Mouse (Mus musculus): ENCODE results near the gene Dennd1b. TPM values are rescaled to one million over a fixed set of nuclear protein-coding genes. Genes with fewer than 3 reads are reported as not detected.

Dennd1b gene
- polyA plus RNA-seq, 1 experiment from 2014 or later: 27.1 TPM

DNA sequence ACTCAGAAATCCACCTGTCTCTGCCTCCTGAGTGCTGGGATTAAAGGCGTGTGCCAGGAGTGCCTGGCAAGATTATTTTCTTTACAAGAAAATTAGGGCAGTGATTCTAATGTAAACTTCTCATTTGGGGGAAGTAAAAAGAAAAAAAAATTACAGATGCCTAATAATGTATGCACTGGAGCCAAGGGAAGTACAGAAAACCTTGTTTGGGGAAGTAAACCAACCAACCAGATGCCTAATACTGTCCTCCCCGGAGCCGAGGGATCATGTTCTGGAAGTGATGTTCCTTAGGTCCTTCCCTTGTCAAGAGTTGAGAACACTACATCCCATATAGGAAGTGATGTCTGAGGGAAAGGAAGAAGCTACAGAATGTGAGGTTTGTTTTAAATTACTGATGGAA is 44.2 kb downstream of the Dennd1b start:
- no peak for DNase-seq (ENCODE audit: low spot score)

DNA sequence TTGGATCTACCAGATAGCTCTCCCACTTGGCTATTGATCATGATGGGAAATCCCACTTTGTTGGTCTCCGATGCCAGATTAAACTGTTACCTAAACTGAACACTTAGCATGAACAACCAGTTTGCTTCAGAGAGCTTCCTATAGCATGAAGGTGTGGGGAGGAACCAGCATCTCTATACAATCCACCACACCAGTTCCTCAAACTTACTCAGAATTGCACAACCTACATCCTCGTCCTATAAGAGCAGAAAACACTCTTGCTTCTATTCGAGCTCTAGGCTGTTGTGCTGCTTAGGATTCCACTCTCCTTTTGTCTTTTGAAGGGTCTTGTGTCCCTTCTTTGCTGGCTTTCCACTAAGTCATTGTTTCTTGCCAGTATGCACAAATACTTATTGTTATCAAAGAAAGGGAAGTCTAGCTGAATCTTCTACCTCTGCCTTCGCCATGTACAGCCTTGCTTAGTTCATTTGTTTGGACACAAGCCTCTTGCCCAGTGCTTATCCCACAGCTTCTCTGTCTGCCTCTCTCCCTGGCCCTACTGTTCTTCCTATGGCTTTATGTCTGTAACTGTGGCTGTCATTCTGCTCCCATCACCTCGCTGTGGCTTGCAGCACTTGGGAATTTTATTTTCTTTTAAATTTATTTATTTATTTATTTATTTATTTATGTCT is 52.0 kb downstream of the Dennd1b start:
- no peak for DNase-seq (ENCODE audit: low spot score)

DNA sequence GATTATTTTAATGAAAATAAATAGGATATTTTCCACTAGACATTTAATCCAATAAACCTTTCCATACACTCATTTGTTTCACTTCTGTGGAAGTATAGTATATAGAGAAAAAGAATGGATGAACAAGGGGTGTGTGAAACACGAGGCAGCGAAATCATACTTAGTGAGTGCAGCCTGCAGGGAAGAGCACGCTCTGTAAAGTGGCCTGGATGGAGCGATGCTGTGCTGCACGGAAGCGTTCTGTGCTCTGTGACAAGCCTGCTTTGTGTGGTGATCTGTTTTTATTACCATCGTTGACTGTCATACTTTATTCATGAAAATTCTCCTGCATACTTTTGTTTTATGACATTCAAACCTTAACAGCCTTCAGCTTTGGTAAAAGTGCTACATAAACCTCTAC is 58.1 kb downstream of the Dennd1b start:
- DNase-seq (ENCODE audit: low spot score): no peak

DNA sequence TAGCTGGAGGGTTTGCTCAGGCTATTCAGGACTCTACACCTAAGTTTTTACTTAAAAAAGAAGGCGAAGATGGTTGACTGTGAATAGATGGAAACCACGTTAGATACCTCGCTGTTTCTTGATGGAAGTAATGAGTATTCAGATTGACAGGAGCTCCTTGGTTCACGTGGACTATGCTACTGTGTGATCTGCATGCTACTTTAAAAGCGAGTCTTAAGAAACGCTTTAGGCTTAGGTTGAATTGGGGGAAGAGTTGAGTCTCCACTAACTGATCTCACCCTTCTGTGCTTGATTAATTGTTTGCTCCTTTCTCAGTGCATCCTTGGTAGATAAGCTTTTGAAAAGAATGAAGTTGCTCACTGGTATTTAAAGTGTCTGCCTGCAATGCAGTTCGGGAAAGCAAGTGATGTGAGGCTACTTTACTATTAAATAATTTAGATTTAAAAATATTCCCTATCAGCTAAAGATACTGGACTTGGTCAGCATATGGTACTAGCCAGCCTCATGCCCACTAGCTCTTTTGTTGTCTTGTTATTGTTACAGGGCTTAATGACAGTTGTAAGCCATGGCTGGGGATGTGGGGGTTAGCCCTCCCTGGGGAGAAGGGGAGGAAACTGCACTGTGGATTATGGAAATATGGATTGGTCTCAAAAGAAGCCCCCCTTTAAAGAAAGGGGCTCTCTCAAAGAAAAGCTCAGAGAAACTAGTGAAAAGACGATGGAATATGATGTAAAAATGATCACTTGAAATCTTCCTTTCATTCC is 62.8 kb downstream of the Dennd1b start:
- no peak for DNase-seq (ENCODE audit: low spot score)

DNA sequence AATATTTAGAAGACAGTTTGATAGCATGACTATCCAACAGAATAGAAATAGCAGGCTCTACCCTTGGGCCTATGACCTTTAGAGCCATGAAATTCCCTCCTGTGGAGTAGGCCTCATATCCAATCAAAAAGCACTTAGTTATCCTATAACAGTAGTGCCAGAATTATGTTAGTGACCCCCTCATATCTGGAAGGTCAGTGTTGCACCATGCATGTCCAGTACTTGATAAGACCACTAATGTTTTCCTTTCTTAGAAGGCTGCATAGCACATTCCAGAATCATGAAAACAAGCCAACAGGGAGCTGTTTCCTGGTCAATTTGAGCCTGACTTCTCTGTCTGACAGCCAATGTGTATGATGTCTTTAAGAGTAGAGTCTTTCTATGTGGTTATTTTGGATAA is 66.3 kb downstream of the Dennd1b start:
- no peak for DNase-seq (ENCODE audit: low spot score)

DNA sequence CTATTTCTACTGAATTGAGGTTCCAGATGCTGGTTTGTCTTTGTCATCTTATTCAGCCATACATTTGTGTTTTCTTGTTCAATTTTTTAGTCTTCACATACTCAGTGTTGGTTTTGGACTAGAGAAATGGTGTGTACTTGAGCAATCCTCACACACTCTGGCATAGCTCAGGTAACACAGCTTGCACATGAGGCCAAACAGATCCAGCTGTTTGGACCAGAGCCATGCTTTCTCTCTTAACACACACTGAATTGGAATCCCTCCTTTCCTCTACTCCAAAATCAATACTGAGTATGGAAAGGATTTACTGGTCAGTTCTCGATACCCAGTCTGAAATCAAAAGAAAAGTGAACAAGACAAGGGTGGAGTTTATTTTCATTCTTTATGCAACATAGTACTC is 69.2 kb downstream of the Dennd1b start:
- DNase-seq (ENCODE audit: low spot score): no peak

DNA sequence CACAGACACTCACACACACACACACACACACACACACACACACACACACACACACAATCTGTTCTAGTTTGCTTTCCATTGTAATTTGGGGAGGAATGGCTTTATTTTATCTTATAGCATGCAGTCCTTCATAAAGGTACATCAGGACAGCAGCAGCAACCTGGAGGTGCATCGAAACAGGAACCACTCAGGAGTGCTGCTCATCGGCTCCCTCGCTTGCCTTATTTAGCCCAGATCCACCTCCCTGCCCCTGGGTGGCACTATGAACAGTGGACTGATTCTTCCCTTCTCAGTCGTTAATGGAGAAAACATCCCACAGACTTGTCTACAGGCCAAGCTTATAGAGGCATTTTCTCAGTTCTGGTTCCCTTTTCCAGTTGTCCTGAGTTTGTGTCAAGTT is 71.9 kb downstream of the Dennd1b start:
- no peak for DNase-seq (ENCODE audit: low spot score)

DNA sequence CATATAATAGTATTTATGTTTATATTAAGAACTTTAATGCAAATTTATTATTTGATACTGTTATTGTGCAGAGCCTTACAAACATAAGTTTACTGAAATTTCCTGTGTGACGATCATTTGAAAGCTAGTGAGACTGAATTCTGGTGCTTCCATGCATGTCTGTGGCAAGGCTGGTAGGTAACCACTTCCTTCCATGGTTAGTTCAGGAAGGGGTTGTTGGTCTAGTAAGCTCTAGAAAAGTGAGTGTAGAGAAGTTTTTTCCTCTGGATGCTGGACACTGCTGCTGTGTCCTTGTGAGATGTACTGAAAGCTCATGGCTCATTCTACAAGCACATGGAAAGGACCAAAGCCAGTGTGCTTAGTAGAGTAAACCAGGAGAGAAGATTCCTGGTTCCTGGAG is 73.1 kb downstream of the Dennd1b start:
- peak; percentile 36 for DNase-seq (ENCODE audit: low spot score)

DNA sequence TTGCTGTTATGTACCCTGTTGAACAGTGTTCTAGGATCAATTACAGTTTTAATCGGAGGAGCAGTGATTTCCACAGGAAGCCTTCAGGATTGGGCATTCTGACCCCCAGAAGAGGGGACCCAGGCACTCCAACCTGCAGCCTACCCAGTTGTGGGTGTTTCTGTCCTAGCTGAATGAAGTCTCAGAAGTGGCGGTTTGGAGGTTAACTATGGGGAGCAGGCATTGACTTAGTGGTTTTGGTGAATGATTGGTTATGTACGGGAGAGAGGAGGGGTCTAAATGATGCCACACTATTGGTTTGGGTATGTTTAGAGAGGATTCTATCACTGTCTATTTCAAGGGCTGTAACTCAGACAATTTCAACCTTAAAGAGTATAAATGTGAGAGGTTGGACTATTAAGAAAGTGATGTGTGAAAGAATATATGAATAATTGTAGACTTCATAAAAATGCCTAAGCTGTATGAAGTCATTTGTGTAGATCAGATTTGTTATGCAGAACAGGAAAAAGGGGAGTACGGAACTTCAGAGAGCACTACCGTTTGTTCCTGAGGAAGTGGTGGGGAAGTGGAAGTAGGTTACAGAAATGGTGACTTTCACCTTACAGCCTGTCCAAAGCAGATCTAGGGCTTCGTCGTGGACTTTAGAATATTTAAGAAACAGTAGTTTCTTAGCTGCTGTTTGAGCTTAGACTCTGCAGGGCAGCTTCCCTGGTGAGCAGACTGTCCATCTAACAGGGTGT is 73.7 kb downstream of the Dennd1b start:
- no peak for DNase-seq (ENCODE audit: low spot score)

DNA sequence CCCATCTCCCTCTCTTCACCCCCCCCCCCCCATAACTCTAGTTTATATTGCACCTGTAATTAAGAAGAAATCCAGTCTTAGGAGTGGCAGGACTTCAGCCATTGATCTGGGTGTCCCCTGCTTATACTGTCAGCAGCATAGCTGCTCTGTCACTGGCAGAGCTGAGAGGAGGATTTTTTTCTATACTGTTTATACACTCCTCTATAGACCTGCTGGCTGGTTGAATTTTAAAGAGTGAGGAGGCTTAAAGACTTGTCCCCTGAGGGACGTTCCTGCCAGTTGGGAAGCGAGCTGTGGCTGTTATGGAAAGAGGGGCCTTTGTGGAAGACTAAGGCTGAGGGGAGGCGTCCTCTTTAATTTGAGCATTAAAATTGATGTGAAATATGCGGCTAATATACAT is 74.8 kb downstream of the Dennd1b start:
- DNase-seq (ENCODE audit: low spot score): no peak

DNA sequence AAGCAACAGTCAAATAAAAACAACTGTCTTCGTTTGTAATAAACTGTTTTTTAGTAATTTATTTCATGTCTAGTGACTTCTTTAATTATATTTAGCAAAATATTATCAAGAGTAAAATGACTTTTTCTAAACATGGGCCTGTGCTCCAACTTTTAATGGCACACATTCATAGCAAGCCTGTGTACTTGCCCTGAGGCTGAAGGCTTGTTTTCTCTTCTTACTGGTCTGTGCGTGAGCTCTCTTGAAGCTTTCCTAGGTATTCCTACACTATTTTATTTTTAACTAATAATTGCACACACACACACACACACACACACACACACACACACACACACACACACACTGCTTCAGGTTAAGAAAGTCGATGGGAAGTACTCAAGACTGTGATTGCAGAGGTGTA is 75.4 kb downstream of the Dennd1b start:
- DNase-seq (ENCODE audit: low spot score): no peak

DNA sequence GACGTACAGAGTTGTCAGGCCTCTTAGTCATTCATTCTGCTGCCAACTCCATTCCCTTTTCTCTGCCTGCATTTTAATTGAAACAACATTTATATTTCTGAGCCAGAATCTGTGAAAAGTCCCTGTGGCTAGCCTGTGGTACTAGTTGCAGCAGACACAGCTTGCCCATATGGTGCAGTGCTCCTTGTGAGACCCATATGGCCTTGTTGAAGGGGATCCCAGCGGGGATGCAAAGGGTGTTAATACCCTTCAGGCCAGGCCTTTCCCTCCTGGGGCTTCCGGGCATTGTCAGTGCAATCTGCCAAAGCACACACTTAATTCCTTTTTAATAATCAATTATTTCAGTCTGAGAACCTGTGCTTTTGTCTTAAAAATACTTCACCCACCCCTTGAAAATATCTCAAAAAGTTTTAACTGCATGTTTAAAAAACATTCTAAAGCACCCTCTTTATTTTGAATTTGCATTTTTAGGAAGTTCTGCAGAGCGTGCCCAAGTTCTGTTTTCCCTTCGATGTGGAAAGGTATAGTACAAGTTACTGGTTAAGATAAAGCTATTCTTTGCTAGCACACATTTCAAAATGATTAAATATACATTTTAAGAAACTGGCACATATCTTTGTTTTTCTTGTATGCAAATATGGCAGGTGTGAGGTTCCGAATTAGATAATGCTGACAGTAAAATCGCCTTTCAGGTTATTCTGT is 76.4 kb downstream of the Dennd1b start:
- no peak for DNase-seq (ENCODE audit: low spot score)

DNA sequence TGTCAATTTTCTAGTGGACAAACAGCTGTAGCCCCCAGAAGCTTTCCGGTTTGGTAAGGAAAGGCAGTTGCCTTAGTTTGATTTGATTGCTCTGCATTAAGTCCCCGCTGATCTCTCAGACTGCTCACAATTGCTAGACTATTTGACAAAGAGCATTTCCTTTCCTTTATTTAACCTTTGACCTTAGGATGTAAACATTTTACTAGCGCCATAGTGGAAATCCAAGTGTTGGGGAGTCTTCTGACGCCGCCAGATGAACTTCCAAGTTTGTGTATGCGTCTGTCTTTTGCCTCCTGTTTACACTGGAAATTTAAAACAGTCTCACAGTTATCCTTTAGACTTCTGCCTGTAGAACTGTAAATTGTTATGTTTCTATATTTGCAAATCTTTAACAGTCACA is 85.8 kb downstream of the Dennd1b start:
- no peak for DNase-seq (ENCODE audit: low spot score)

DNA sequence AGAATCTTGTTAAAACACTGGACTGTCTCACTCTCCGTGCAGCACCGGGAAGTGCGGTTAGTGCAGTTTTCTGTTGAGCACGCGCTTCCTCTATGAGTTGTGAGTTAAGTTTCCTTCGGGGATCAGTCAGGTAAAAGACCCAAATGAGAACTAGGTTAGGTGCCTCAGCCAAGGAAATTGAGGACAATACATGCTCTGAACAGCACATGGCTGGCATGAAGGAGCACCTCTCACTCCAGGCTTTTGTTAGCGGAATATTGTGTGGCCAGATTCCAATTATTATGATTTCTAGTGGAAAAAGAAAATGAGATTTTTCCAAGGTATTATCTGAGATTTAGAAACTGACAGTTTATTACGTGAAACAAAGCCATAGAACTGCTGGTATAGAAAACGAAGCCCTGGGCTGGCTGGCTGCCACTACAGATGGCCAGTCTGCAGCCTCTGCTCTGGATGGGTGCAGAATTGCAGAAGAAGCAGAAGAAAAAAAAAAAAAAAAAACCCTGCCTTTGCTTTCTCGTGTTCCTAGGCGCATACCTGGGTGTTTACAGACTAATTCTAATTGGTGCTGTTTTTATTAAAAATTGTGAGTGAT is 86.7 kb downstream of the Dennd1b start:
- DNase-seq (ENCODE audit: low spot score): no peak

DNA sequence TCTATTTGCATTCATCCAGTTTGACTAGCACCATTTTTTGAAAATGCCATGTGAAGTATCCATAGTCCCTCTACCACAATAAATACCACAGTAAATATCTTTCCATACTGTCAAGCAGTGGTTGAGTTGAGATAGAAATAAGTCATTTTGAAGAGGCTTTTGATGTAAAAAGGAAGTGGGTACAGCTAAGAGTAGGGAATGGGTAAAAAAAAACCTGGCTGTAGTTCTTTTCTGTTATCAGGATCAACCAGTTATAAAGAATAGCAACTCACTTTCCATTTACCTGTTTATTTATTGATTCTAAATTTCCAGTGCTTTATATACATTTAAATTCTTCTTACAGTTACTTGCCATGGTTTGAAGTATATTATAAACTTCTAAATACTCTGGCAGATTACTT is 89.8 kb downstream of the Dennd1b start:
- no peak for DNase-seq (ENCODE audit: low spot score)

DNA sequence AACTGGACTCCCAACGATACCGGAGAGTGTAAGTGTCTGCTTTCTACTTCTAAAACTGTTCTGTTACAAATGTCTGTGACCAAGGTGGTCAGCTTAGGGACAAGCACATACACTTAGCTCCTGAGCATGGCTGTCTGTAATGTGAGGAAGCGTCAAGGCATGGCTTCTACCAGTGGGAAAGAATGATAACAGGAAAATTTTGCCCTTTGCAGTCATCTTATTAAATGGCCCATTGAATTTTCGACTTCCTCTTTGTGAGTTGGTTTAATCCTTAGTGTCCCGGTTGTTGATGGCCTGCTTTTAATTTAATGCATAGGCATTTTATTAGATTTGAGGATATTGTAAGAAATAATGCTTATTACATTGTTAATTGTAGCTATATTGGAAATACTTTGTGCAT is 97.1 kb downstream of the Dennd1b start:
- no peak for DNase-seq (ENCODE audit: low spot score)

DNA sequence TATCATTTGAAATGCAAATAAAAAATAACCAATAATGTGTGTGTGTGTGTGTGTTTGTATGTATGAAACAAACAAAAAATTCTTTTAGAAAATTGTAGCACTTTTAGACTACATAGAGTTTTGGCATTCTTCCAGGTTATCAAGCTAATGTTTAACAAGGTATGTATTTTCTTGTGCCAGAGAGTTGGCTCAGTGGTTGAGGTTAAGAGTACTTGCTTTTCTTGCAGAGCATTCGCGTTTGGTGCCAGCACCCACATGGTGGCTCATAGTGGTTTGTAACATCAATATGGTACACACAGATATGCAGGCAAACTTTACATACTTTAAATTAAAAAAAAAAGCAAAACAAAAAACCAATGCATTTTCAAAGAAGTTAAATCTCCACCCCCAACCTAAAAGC is 101.5 kb downstream of the Dennd1b start:
- no peak for DNase-seq (ENCODE audit: low spot score)

DNA sequence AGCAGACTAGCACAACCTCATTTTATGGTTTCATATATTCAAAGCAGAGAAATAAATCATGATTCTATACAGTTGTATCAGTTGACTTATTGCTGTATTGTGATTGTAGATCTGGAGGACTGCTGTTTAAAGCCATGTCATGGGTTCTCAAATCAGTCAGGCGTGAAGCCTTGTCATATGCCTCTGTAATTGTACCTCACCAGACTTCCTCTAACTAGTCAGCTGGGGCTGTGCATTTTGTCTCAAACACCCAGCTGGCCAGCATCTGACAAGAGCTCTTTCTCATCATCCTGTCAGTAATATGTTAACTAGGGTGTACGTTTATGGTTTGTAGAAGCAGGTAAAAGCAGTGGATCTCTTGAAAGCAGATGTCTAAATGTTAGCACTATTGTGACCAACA is 104.0 kb downstream of the Dennd1b start:
- DNase-seq (ENCODE audit: low spot score): no peak

DNA sequence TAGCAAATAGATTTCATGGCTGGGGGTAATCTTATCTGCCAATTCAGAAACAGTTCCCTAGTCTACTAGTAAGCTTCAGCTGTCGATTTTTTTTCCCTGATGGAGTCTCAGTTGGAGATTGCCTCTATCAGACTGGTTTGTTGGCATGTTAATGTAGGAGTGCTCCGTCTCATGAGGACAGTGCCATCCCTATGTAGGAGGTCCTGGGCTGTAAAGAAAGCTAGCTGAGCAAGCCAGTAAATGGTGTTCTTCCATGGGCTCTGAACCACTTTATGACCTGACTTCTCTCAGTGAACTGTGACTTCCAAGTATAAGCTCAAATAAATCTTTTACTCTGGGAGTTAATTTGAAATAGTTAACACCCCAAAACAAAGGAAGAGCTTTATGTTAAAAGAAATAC is 107.8 kb downstream of the Dennd1b start:
- no peak for DNase-seq (ENCODE audit: low spot score)

DNA sequence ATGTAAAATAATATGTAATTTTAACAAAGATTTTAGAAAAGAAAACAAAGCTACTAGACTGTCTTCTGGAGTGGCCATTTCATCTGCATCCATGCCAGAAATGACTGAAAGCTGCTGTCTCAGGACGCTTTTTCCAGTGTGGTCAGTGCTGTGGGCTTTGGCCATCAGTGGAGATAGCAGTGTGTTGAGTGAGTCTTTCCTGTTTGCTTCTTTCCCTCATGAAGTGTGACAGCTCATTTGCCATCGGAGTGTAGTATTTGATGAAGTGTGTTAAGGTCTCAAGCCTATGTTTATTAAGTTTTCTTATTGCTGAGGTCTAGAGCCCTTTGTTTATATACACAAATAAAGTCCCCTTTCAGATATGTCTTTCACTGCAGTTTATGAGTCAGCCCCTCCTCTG is 112.4 kb downstream of the Dennd1b start:
- DNase-seq (ENCODE audit: low spot score): no peak

DNA sequence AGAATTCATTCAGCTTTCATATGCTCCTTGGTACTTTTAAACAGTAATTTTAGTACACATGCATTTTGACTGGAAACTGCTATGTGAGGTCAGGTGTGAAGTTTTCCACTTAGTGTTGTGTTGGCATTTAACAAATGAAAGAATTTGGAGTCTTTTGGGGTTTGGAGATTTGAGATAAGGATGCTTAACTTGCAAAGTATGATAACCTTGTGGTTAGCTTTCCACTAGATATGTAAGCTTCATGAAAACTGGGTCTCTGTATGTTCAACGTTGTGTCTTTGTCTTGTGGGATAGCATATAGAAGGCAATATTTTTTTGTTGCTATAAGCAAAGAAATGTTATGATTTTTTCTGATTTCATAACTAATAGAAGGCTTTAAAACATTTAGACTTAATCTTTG is 114.8 kb downstream of the Dennd1b start:
- no peak for DNase-seq (ENCODE audit: low spot score)

DNA sequence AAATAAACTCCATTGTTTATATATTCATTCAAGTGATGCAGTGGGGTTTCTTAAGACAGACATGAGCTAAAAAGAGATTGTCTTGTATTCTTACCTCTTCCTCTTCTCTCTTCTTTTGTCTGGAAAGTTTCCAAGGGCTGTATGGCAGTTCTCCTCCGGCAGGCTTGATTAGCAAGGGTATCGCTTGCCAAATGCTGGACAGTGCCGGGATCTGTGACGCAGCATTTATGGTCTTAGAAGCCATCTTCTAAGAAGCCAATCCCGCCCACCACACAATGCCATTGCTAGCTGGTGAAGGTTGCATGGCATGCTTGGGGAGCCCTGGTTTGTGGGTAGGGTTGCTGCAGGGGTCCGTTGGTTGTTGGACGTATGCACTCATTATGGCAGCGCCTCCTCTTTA is 115.8 kb downstream of the Dennd1b start:
- no peak for DNase-seq (ENCODE audit: low spot score)
